Mouse (Mus musculus) right cerebral cortex, postnatal 14 days (tissue): ENCODE measurements around the gene Tpp2.
"Not testable (repeated sequence)": the region's sequence is repeated elsewhere in the genome, so short reads cannot be mapped to it uniquely, and the experiment has no call there.

Experiments used
- DNase-seq: peaks from one replicate; pipeline ENCODE4 v3.0.0; 2022

Gene Tpp2

GRCm38 (mm10) chr1:44022656-44023055 lies 89.2 kb downstream of the Tpp2 start:
- no peak for DNase-seq

GRCm38 (mm10) chr1:44027651-44028050 lies 94.2 kb downstream of the Tpp2 start:
- no peak for DNase-seq

GRCm38 (mm10) chr1:44032213-44032612 lies 98.8 kb downstream of the Tpp2 start:
- no peak for DNase-seq

GRCm38 (mm10) chr1:44032948-44033347 lies 99.5 kb downstream of the Tpp2 start:
- no peak for DNase-seq

- peak; percentile 62 for DNase-seq
Observed at GRCm38 (mm10) chr1:44041797-44042554, 108.5 kb downstream of the Tpp2 start.

- DNase-seq, result no peak
Observed at GRCm38 (mm10) chr1:44042555-44042915, 109.1 kb downstream of the Tpp2 start.

- not testable (repeated sequence) for DNase-seq
Observed at GRCm38 (mm10) chr1:44045689-44046088, 112.2 kb downstream of the Tpp2 start.

GRCm38 (mm10) chr1:44046556-44046955 lies 113.1 kb downstream of the Tpp2 start:
- DNase-seq, result no peak
